Mouse (Mus musculus): ENCODE measurements around the gene Foxf2.

DNA sequence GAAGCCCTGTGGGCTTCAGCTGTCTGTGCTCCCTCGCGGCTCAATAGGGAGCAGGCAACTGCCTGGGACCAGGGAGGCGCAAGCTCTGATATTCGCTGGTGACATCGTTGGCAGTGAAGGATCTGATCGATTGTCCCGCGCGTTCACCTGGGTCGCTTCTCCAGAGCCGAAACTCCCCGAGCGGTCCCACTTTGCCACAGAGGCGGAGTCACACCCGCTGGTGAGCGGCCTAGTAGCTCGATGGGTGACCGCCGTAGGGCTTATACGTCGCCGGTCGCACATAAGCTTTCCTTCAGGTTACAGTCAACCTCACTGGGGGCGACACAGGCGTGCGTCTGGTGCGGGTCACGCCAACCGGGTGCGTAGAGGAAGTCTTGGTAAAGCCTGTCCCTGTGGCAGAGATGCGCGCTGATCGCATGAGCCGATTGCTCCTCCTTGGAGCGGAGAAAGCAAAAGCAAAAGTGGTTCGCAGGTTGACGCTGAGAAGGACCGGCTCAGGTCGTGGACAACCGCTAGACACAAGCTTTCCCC lies 3.8 kb downstream of the Foxf2 start:
- TF ChIP-seq HCFC1 (IDR thresholded peaks at IDR 0.05; ENCODE audit: borderline replicate concordance, insufficient read depth, low read length) (no peak), MAFK (IDR thresholded peaks at IDR 0.05; ENCODE audit: insufficient read depth, low read depth, low read length) (no peak), CHD2 (IDR thresholded peaks at IDR 0.05; ENCODE audit: low read depth, low read length) (no peak), ZC3H11A (IDR thresholded peaks at IDR 0.05; ENCODE audit: borderline replicate concordance, low read depth, low read length) (no peak)
